Mouse (Mus musculus): ENCODE measurements around the gene A730049H05Rik.

The A730049H05Rik gene

DNA sequence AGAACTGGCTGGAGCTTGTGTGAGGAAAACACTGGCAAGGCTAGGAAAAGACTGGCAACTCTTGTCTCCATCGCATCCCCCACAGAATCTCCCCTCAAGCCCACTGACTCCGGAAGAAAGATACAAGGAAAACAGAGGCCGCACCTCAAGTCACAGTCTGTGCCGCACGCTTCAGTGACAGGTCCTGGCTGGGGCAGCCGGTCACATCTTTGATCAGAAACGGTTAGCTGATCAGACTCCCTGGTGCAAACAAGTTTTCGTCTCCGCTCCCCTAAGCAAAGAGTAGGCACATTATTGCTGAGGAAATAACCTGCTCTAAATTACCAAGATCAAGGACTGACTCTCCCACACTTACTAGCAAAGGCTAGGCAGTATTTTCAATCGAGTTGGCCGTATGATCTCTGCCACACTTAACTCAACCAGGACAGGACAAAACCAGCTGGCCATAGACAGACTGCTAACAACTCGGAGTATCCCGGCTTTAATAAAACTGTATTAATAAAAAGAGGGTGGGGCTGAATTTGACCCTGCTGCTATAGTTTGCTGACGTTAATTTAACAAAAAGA lies 63.5 kb downstream of the A730049H05Rik start:
- no peak for DNase-seq (ENCODE audit: low spot score)

DNA sequence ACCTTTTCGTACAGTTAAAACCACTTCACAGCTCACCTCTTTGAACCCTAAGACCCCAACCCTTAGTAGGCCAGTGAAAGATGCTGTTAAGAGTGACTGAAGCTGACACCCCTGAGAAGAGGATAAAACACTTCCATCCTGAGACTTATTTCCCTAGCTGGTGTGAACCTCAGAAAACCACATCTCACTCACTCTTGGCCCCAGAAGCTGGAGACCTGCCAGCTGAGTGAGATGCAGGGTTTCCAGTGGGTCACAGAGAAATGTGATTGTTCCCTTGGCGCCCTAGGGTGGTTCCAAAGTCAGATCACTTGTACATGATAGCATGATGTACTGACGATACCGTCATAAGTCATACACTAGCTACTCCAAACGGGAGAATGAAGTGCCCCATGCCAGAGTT lies 66.2 kb downstream of the A730049H05Rik start:
- DNase-seq (ENCODE audit: low spot score) = no peak

DNA sequence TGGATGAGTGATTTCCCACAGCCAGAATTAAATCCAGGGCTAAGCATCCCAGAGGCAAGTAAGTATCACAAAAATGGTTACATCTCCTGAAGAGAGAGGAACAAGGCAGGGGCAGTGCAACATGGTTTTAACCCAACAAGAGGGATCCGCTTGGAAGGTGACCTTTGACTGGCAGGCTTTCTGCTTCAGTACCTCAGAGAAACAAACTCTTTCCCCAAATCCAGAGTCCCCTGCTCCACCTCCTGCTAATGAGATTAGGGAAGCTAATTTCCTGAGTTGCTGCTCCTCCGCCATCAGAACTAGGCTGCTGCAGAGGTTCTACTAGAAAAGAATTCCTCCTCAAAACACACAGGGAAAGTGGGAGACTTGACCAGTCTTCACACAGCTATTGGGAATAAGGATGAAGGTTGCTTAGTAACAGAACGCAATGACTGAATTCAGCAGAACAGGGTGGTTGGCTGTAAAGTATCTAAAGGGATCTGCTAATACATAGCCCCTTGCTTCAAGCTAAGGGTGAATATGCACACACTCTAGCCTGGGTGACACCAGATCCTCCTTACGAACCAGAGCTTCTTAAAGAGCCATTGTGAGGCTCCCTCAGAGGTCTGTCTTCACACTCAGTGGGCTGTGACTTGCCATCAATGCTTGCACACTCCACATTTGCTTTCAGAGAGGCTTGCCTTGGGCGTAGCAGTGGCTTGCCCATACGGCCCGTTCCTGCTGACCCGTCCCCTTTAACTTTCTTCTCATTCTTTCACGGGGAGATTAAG lies 67.0 kb downstream of the A730049H05Rik start:
- no peak for DNase-seq (ENCODE audit: low spot score)

DNA sequence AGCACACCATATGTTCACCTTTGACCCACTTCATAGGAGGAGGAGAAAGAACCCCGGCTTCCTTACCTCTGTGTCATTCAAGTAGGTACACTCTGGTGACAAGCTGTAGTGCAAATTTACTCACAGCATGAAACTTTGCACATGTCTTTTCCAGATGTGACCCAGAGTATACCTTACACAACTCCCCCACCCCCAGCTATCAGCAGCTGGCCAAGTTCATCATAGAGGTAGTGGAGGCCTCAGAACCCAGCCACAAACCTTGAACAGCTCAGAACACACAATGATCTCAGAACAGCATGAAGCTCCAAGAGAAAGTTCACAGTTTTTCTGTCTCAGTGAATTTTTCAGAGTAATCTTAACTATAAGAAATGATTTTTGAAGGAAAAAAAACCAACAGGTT lies 75.3 kb downstream of the A730049H05Rik start:
- DNase-seq (ENCODE audit: low spot score) = no peak

Data from MN1 (cell line).